Mouse (Mus musculus): ENCODE measurements around the gene Mier1. TPM values are rescaled to one million over a fixed set of nuclear protein-coding genes. Genes with fewer than 3 reads are reported as not detected.

Mier1 gene
- total and polyA plus RNA-seq, 2 experiments from 2014 or later, result 27.8 to 39.2 TPM

- WGBS, result 83% methylated on average over 7 of the region's 7 CpGs
These were observed 64.6 kb downstream of the Mier1 start for GRCm38 (mm10) chr4:103178635-103179318.

GRCm38 (mm10) chr4:103179581-103179980 lies 65.4 kb downstream of the Mier1 start:
- whole genome bisulfite sequencing, result 49% methylated on average over 3 of the region's 3 CpGs

More at GRCm38 (mm10) chr4:103178635-103179318, 64.6 kb downstream of the Mier1 start:
- Histone ChIP-seq H3K4me3 (ENCODE audit: low read length) (no peak overlapping the region), H3K9me3 (ENCODE audit: low read length) (no peaks in the 10 kb centered on the region), H3K9ac (replicated peaks; ENCODE audit: low read length) (no peak overlapping the region), H3K36me3 (ENCODE audit: insufficient read depth, low read length) (peaks cover 8% of the 10 kb centered on the region; the same call in 1 of the 2 replicates), H3K27ac (no peak overlapping the region), H3K4me1 (ENCODE audit: insufficient read depth, low read length) (no peaks in the 10 kb centered on the region), H3K27me3 (ENCODE audit: insufficient read depth, low read length) (no peaks in the 10 kb centered on the region), H3K4me2 (ENCODE audit: low read depth, low read length) (no peak overlapping the region)
- ATAC-seq, result no peak
- TF ChIP-seq CTCF (IDR thresholded peaks at IDR 0.05; ENCODE audit: low read depth), result no peak
- DNase-seq (ENCODE audit: low spot score), result no peak

GRCm38 (mm10) chr4:103180300-103180888 lies 66.2 kb downstream of the Mier1 start:
- DNase-seq (ENCODE audit: low spot score) (no peak), ATAC-seq (peak; percentile 7; the same call in 1 of the 2 replicates)
- no peak for TF ChIP-seq CTCF (IDR thresholded peaks at IDR 0.05; ENCODE audit: low read depth)
- Histone ChIP-seq H3K27me3 (ENCODE audit: insufficient read depth, low read length) (no peaks in the 10 kb centered on the region), H3K27ac (no peak overlapping the region), H3K4me1 (ENCODE audit: insufficient read depth, low read length) (no peaks in the 10 kb centered on the region), H3K4me2 (ENCODE audit: low read depth, low read length) (no peak overlapping the region), H3K9me3 (ENCODE audit: low read length) (no peaks in the 10 kb centered on the region), H3K9ac (replicated peaks; ENCODE audit: low read length) (no peak overlapping the region), H3K36me3 (ENCODE audit: insufficient read depth, low read length) (peaks cover 11% of the 10 kb centered on the region; the same call in 1 of the 2 replicates), H3K4me3 (ENCODE audit: low read length) (no peak overlapping the region)
- 52% methylated on average over 8 of the region's 8 CpGs for WGBS

More at GRCm38 (mm10) chr4:103179581-103179980, 65.4 kb downstream of the Mier1 start:
- DNase-seq (ENCODE audit: low spot score) (peak; percentile 25), ATAC-seq (no peak)
- H3K36me3 ChIP-seq (ENCODE audit: insufficient read depth, low read length), result peaks cover 11% of the 10 kb centered on the region; the same call in 1 of the 2 replicates
- no peaks in the 10 kb centered on the region for H3K4me1 ChIP-seq (ENCODE audit: insufficient read depth, low read length)
- H3K27me3 ChIP-seq (ENCODE audit: insufficient read depth, low read length), result no peaks in the 10 kb centered on the region
- H3K4me2 ChIP-seq (ENCODE audit: low read depth, low read length), result no peak overlapping the region
- H3K27ac ChIP-seq, result no peak overlapping the region
- no peak overlapping the region for H3K9ac ChIP-seq (replicated peaks; ENCODE audit: low read length)
- H3K9me3 ChIP-seq (ENCODE audit: low read length), result no peaks in the 10 kb centered on the region
- no peak overlapping the region for H3K4me3 ChIP-seq (ENCODE audit: low read length)
- TF ChIP-seq CTCF (IDR thresholded peaks at IDR 0.05; ENCODE audit: low read depth), result no peak

GRCm38 (mm10) chr4:103188786-103189640 lies 74.8 kb downstream of the Mier1 start:
- Histone ChIP-seq H3K4me2 (ENCODE audit: low read depth, low read length) (no peak overlapping the region), H3K9ac (replicated peaks; ENCODE audit: low read length) (no peak overlapping the region), H3K27me3 (ENCODE audit: insufficient read depth, low read length) (no peaks in the 10 kb centered on the region), H3K9me3 (ENCODE audit: low read length) (no peaks in the 10 kb centered on the region), H3K4me1 (ENCODE audit: insufficient read depth, low read length) (no peaks in the 10 kb centered on the region), H3K36me3 (ENCODE audit: insufficient read depth, low read length) (peaks cover 34% of the 10 kb centered on the region), H3K27ac (no peak overlapping the region), H3K4me3 (ENCODE audit: low read length) (no peak overlapping the region)
- whole genome bisulfite sequencing, result 88% methylated on average over 8 of the region's 8 CpGs
- ATAC-seq, result no peak
- TF ChIP-seq CTCF (IDR thresholded peaks at IDR 0.05; ENCODE audit: low read depth), result no peak
- no peak for DNase-seq (ENCODE audit: low spot score)

- Histone ChIP-seq H3K9ac (replicated peaks; ENCODE audit: low read length) (no peak overlapping the region), H3K4me1 (ENCODE audit: insufficient read depth, low read length) (no peaks in the 10 kb centered on the region), H3K27me3 (ENCODE audit: insufficient read depth, low read length) (no peaks in the 10 kb centered on the region), H3K27ac (no peak overlapping the region), H3K36me3 (ENCODE audit: insufficient read depth, low read length) (peaks cover 22% of the 10 kb centered on the region), H3K4me3 (ENCODE audit: low read length) (no peak overlapping the region), H3K4me2 (ENCODE audit: low read depth, low read length) (no peak overlapping the region), H3K9me3 (ENCODE audit: low read length) (no peaks in the 10 kb centered on the region)
- DNase-seq (ENCODE audit: low spot score) (no peak), ATAC-seq (no peak)
- 94% methylated on average over 2 of the region's 2 CpGs for WGBS
- peak; percentile 38 for TF ChIP-seq CTCF (IDR thresholded peaks at IDR 0.05; ENCODE audit: low read depth)
These were observed 78.2 kb downstream of the Mier1 start for GRCm38 (mm10) chr4:103192421-103192820.

- Histone ChIP-seq H3K27me3 (ENCODE audit: insufficient read depth, low read length) (no peaks in the 10 kb centered on the region), H3K36me3 (ENCODE audit: insufficient read depth, low read length) (peaks cover 20% of the 10 kb centered on the region; the same call in 1 of the 2 replicates), H3K27ac (no peak overlapping the region), H3K4me1 (ENCODE audit: insufficient read depth, low read length) (no peaks in the 10 kb centered on the region), H3K9me3 (ENCODE audit: low read length) (no peaks in the 10 kb centered on the region), H3K4me2 (ENCODE audit: low read depth, low read length) (no peak overlapping the region), H3K4me3 (ENCODE audit: low read length) (no peak overlapping the region), H3K9ac (replicated peaks; ENCODE audit: low read length) (no peak overlapping the region)
- no peak for ATAC-seq
- TF ChIP-seq CTCF (IDR thresholded peaks at IDR 0.05; ENCODE audit: low read depth), result no peak
- WGBS, result 91% methylated on average over 8 of the region's 8 CpGs
- DNase-seq (ENCODE audit: low spot score), result no peak
These were observed 83.2 kb downstream of the Mier1 start for GRCm38 (mm10) chr4:103197401-103197800.

Measured in hindbrain, postnatal 0 days (tissue).